Mouse (Mus musculus) spleen, adult 2 months (tissue): Measurements from ENCODE around the gene Gpr39. TPM values are rescaled to one million over a fixed set of nuclear protein-coding genes. Genes with fewer than 3 reads are reported as not detected.

Experiments used
- DNase-seq, 2 experiments: peaks; one replicate each; pipeline versions ENCODE4 v3.0.0 to v3.0.0-alpha.2; 2012 to 2021; ENCODE audit warnings: low spot score in 2 of 2, low read depth in 1 of 2
- H3K27ac ChIP-seq: fragments of 200-500 bp; 2 replicates; pipeline ENCODE4 v1.5.1; 2012; ENCODE audit warnings: low read length, inconsistent platforms; ENCODE audit not compliant: insufficient read depth
- H3K27me3 ChIP-seq: fragments of 200-500 bp; 2 replicates; pipeline ENCODE4 v1.6.1; 2012; ENCODE audit warnings: mild to moderate bottlenecking, moderate library complexity, low read length, inconsistent platforms; ENCODE audit not compliant: control insufficient read depth, insufficient read depth
- H3K36me3 ChIP-seq: fragments of 200-500 bp; 2 replicates; pipeline ENCODE4 v1.6.1; 2012; ENCODE audit warnings: mild to moderate bottlenecking, low read length, inconsistent platforms; ENCODE audit not compliant: control insufficient read depth, insufficient read depth
- H3K4me1 ChIP-seq: fragments of 200-500 bp; 2 replicates; pipeline ENCODE4 v1.6.1; 2011; ENCODE audit warnings: inconsistent platforms; ENCODE audit not compliant: control insufficient read depth, insufficient read depth, insufficient read length
- H3K4me3 ChIP-seq: fragments of 200-500 bp; 2 replicates; pipeline ENCODE4 v1.5.1; 2011; ENCODE audit warnings: mild to moderate bottlenecking, inconsistent platforms; ENCODE audit not compliant: insufficient read depth, insufficient read length; ENCODE audit errors: extremely low read depth
- CTCF ChIP-seq: fragments of 200-500 bp; IDR thresholded peaks from 2 replicates; pipeline ENCODE4 v1.5.1; 2011; ENCODE audit warnings: mild to moderate bottlenecking, inconsistent platforms; ENCODE audit not compliant: insufficient read depth, insufficient read length, insufficient replicate concordance; ENCODE audit errors: extremely low read depth
- POLR2A ChIP-seq: fragments of 200-500 bp; IDR thresholded peaks from 2 replicates; pipeline ENCODE4 v1.6.1; 2011; ENCODE audit warnings: low read depth, low read length, inconsistent platforms
- WGBS: fragments of 180-500 bp; shearing (Covaris S2); methylation state at CpG from one replicate; pipeline ENCODE4 v1.1.7; 2018; 5-methylcytosine and 5-hydroxymethylcytosine counted together
- polyA plus RNA-seq: library from polyadenylated mRNA; depleted of rRNA; stranded (reverse); fragments of >200 nt; gene quantifications from 2 replicates; pipeline ENCODE4 v1.2.3, GENCODE M21; 2012

The Gpr39 gene
- polyA plus RNA-seq, 1 experiment: 0.29 TPM

GRCm38 (mm10) chr1:125729731-125730536 lies 53.1 kb downstream of the Gpr39 start:
- H3K27ac ChIP-seq: no peak overlapping the region
- WGBS: 70% methylated on average over 13 of the region's 13 CpGs
- no peak for DNase-seq
- H3K4me3 ChIP-seq: no peak overlapping the region
- H3K27me3 ChIP-seq: no peaks in the 10 kb centered on the region
- TF ChIP-seq POLR2A (no peak), CTCF (no peak)
- H3K36me3 ChIP-seq: no peaks in the 10 kb centered on the region
- H3K4me1 ChIP-seq: no peaks in the 10 kb centered on the region

- Histone ChIP-seq H3K4me3 (no peak overlapping the region), H3K27ac (no peak overlapping the region), H3K27me3 (no peaks in the 10 kb centered on the region), H3K4me1 (no peaks in the 10 kb centered on the region), H3K36me3 (no peaks in the 10 kb centered on the region)
- no peak for DNase-seq
- TF ChIP-seq CTCF (no peak), POLR2A (no peak)
- 84% methylated on average over 6 of the region's 6 CpGs for WGBS
Observed at GRCm38 (mm10) chr1:125730537-125730880, 53.7 kb downstream of the Gpr39 start.

- Histone ChIP-seq H3K36me3 (no peaks in the 10 kb centered on the region), H3K27ac (no peak overlapping the region), H3K27me3 (no peaks in the 10 kb centered on the region), H3K4me3 (no peak overlapping the region), H3K4me1 (no peaks in the 10 kb centered on the region)
- DNase-seq: no peak
- no peak for TF ChIP-seq CTCF
- TF ChIP-seq POLR2A: no peak
- 68% methylated on average over 4 of the region's 4 CpGs for WGBS
Observed at GRCm38 (mm10) chr1:125731854-125732253, 55.1 kb downstream of the Gpr39 start.

- no peak for DNase-seq
- no peak overlapping the region for H3K4me3 ChIP-seq
- WGBS: 86% methylated on average over 4 of the region's 4 CpGs
- no peaks in the 10 kb centered on the region for H3K27me3 ChIP-seq
- no peak overlapping the region for H3K27ac ChIP-seq
- H3K4me1 ChIP-seq: no peaks in the 10 kb centered on the region
- no peaks in the 10 kb centered on the region for H3K36me3 ChIP-seq
- TF ChIP-seq POLR2A (no peak), CTCF (no peak)
Observed at GRCm38 (mm10) chr1:125744766-125745165, 68.0 kb downstream of the Gpr39 start.

GRCm38 (mm10) chr1:125755335-125755996 lies 78.7 kb downstream of the Gpr39 start:
- Histone ChIP-seq H3K36me3 (no peaks in the 10 kb centered on the region), H3K27me3 (no peaks in the 10 kb centered on the region), H3K4me1 (no peaks in the 10 kb centered on the region), H3K27ac (no peak overlapping the region), H3K4me3 (no peak overlapping the region)
- WGBS: 86% methylated on average over 4 of the region's 4 CpGs
- no peak for TF ChIP-seq POLR2A
- no peak for TF ChIP-seq CTCF
- DNase-seq: no peak

GRCm38 (mm10) chr1:125759972-125760695 lies 83.3 kb downstream of the Gpr39 start:
- DNase-seq: no peak
- Histone ChIP-seq H3K27ac (no peak overlapping the region), H3K4me1 (no peaks in the 10 kb centered on the region), H3K36me3 (no peaks in the 10 kb centered on the region), H3K27me3 (no peaks in the 10 kb centered on the region), H3K4me3 (no peak overlapping the region)
- WGBS: 83% methylated on average over 15 of the region's 15 CpGs
- TF ChIP-seq CTCF (no peak), POLR2A (no peak)
